Mouse (Mus musculus) heart, embryonic 14.5 days (tissue): Measurements from ENCODE around the gene Zfp882. TPM values are rescaled to one million over a fixed set of nuclear protein-coding genes. Genes with fewer than 3 reads are reported as not detected.
"Not testable (repeated sequence)": the region's sequence is repeated elsewhere in the genome, so short reads cannot be mapped to it uniquely, and the experiment has no call there.

ENCODE experiments used
- ATAC-seq: fragments of 200-750 bp; cut with Nextera tagmentation; 2 replicates; pipeline ENCODE4 v1.8.0; 2017; ENCODE audit warnings: low read depth, moderate TSS enrichment; ENCODE audit not compliant: insufficient number of reproducible peaks, insufficient read depth, low FRiP score
- H3K27ac ChIP-seq, 2 experiments: fragments of 200-500 bp in 1 of 2; fragments of 300-500 bp in 1 of 2; sonication (generic) in 1 of 2; replicated peaks in 1 of 2; 2 replicates each; pipeline ENCODE4 v1.5.1; 2012 to 2014; ENCODE audit warnings: low read depth in 2 of 2, low read length in 2 of 2, control low read depth in 1 of 2, mild to moderate bottlenecking in 1 of 2, mixed read lengths in 1 of 2; ENCODE audit not compliant: control insufficient read depth in 1 of 2, insufficient read depth in 1 of 2
- H3K27me3 ChIP-seq: fragments of 300-500 bp; sonication (generic); 2 replicates; pipeline ENCODE4 v1.6.1; 2014; ENCODE audit warnings: mild to moderate bottlenecking, low read length, control low read depth; ENCODE audit not compliant: control insufficient read depth, insufficient read depth
- H3K36me3 ChIP-seq: fragments of 300-500 bp; sonication (generic); 2 replicates; pipeline ENCODE4 v1.6.1; 2014; ENCODE audit warnings: mild to moderate bottlenecking, control low read depth, low read length, mixed read lengths; ENCODE audit not compliant: control insufficient read depth, insufficient read depth
- H3K4me1 ChIP-seq, 2 experiments: fragments of 200-500 bp in 1 of 2; fragments of 300-500 bp in 1 of 2; sonication (generic) in 1 of 2; 2 replicates each; pipeline ENCODE4 v1.6.1; 2012 to 2014; ENCODE audit warnings: low read length in 2 of 2, control low read depth in 1 of 2, mixed read lengths in 1 of 2; ENCODE audit not compliant: control insufficient read depth in 2 of 2, insufficient read depth in 2 of 2
- H3K4me2 ChIP-seq: fragments of 300-500 bp; sonication (generic); 2 replicates; pipeline ENCODE4 v1.6.1; 2014; ENCODE audit warnings: mild to moderate bottlenecking, low read length
- H3K4me3 ChIP-seq, 2 experiments: fragments of 200-500 bp in 1 of 2; fragments of 300-500 bp in 1 of 2; sonication (generic) in 1 of 2; 2 replicates each; pipeline ENCODE4 v1.5.1; 2012 to 2014; ENCODE audit warnings: low read length in 2 of 2, mild to moderate bottlenecking in 2 of 2, control low read depth in 1 of 2, low read depth in 1 of 2, moderate library complexity in 1 of 2; ENCODE audit not compliant: control insufficient read depth in 1 of 2, insufficient read depth in 1 of 2
- H3K9ac ChIP-seq: fragments of 300-500 bp; sonication (generic); 2 replicates; pipeline ENCODE4 v1.6.1; 2014; ENCODE audit warnings: mild to moderate bottlenecking, low read length
- H3K9me3 ChIP-seq: fragments of 300-500 bp; sonication (generic); 2 replicates; pipeline ENCODE4 v1.6.1; 2016; ENCODE audit warnings: low read length, control low read depth; ENCODE audit not compliant: control insufficient read depth
- WGBS: fragments of 180-500 bp; shearing (Covaris S2); extraction: QIAGEN DNeasy Blood & Tissue Kit; methylation state at CpG from one replicate; pipeline ENCODE4 v1.1.7; 2014; 5-methylcytosine and 5-hydroxymethylcytosine counted together
- polyA plus RNA-seq: library from polyadenylated mRNA; unstranded; fragments of >200 nt; fragmentation: Nextera tagmentation; extraction: Ambion mirVana; gene quantifications from 2 replicates; pipeline ENCODE4 v1.2.1, GENCODE M21; 2014

Gene Zfp882
- polyA plus RNA-seq: 3.5 and 3.8 TPM in 2 replicates

DNA sequence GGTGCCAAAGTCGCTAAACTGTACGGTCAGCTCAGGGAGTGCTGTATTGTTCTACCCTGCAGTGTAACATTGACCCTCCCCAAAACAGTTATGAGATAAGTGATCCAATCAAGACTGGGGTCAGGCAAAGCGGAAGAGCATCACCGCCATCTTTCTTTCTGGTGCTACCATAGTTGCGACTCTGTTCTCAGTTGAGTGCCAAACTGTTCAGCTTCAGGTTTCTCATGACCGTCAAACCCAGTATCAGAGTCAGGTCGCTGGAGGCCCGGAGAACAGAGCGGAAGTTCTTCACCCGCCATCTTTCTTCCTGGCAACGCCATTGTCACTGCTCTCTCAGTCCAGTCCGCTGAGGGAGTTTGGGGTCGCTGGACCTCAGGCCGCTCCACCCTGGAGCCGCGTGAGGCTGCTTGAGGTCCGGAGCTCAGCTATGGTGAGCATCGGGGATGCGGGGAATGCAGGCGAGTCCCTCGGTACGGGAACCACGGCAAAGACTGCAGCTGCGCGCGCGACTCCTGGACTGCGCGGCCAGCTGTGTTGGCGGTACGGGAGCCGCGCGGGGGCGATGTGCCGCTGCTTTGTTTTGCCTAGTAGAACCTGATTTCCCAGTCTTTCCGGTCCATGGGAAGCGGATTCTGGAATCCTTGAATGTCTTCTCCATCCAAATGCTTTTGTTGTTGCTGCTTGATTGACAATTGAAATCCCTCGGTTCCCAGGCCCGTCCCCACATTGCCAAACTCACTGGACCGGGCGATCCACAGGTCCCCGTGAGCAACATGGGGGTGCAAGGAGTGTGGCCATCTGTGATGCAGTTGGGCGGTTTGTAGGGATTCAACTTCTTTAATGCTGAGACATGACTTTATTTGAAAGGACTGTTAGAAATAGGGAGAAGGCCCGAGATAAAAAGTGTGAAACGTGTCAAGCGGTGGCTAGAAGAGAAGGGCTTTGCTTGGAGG lies at the start of gene Zfp882, which contains the start of gene Zfp617:
Gene Zfp882, plus strand, starts transcription at position 300 of the 953 bp plus-strand sequence.
Gene Zfp617, plus strand, starts transcription at position 327 of the 953 bp plus-strand sequence.
- H3K4me3 ChIP-seq: peak within 1 kb of the TSS; percentile 77 to 95
- H3K9me3 ChIP-seq: 0 out of 2 replicates have a peak, but pooled peaks cover 4% of the 10 kb centered on the region
- 0 out of 2 replicates have a peak, but pooled peaks cover 3% of the 10 kb centered on the region for H3K36me3 ChIP-seq
- 6% methylated on average over 47 of the region's 47 CpGs for WGBS
- H3K4me2 ChIP-seq: peak within 1 kb of the TSS; percentile 73
- H3K4me1 ChIP-seq: peaks cover 0 to 4% of the 10 kb centered on the region in 2 experiments; a peak in 1 of 4 replicates
- peak within 1 kb of the TSS; percentile 90 for H3K9ac ChIP-seq
- ATAC-seq: peak; percentile 84
- no peaks in the 10 kb centered on the region for H3K27me3 ChIP-seq
- H3K27ac ChIP-seq: peak within 1 kb of the TSS; percentile 94 to 98

DNA sequence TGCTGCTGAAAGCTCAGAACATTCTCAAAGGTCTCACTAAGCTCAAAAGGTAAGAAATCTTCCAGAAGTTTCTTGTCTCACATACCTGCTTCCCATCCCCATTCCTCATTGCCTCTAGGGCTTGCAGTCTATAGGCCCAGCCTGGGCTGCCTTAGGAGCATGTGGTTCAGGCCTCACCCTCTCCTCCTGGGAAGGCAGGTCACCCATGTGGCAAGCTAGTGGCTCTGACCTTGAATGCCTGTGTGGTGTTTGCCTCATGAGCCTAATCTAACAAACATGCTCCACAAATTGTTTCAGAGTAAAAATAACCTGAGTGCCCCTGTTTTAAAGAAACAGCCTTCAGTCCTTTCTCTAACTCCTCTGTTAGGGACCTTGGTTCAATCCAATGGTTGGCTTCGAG lies 46.9 kb upstream of the Zfp882 start:
- H3K27ac ChIP-seq, H3K27me3 ChIP-seq, H3K4me2 ChIP-seq, H3K9me3 ChIP-seq, ATAC-seq, H3K9ac ChIP-seq, H3K36me3 ChIP-seq, H3K4me3 ChIP-seq, H3K4me1 ChIP-seq: not testable (repeated sequence)
- WGBS: 80% methylated on average over 1 of the region's 1 CpGs

DNA sequence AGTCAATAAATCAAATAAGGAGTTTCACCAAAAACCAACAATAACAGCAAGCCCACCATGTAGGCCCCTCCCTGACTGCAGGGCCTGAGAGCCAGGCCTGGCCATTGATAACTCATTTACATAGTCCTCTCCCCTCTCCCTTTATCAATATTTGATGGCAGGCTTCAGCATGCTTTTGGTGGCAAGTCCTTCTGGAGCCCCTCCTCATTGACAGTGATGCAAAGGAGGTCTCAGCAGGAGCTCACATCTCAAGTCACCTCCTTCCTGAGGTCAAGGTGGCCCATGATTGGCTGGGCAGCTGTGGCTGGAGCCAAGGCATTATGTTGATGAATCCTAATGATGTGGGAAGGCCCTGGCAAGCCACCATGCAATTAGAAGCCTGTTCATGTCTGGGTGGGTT lies 46.4 kb upstream of the Zfp882 start:
- not testable (repeated sequence) for H3K4me1 ChIP-seq, H3K9me3 ChIP-seq, H3K36me3 ChIP-seq, H3K27me3 ChIP-seq, ATAC-seq, H3K4me2 ChIP-seq, H3K9ac ChIP-seq, H3K27ac ChIP-seq, H3K4me3 ChIP-seq

DNA sequence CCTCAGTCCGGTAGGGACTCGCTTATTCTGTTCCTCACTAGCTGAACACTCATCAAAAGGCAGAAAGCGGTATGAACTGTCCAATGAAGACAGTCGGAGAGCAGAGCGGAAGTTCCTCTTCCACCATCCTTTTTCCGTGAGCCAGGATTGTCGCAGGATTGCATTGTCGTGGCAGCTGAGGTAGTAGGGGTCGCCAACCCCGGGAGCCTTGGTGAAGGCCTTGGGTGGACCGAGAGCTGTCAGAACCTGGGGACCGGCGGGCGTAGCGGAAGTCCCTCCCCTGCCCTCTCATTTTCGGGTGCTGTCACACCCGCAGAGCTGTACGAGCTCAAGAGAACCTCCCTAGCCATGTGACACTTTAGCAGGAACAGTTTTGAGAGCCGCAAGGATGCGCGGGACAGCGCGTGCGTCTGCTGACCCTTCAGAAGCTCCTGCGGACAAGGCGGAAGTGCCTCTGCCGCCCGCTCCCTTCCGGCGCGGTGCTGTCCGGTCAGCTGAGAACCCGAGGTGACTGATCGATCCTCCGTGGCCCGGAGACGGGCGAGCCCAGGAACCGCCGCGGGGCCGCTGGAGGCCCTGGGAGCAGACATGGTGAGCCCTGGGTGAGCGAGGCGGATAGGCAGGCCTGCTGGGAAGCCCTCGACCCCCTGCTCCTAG lies 26.7 kb upstream of the Zfp882 start, which contains the start of gene Zfp709:
Gene Zfp709, plus strand, starts transcription at position 402 of the 657 bp plus-strand sequence.
- WGBS: 4% methylated on average over 45 of the region's 45 CpGs
- Histone ChIP-seq H3K9ac (peak within 1 kb of the TSS; percentile 91), H3K4me2 (peak within 1 kb of the TSS; percentile 95), H3K4me1 (no peaks in the 10 kb centered on the region; a peak in 1 of 4 replicates), H3K27me3 (no peaks in the 10 kb centered on the region; the same call in 1 of the 2 replicates), H3K27ac (peak within 1 kb of the TSS; percentile 20 to 68), H3K36me3 (peaks cover 19% of the 10 kb centered on the region), H3K4me3 (peak within 1 kb of the TSS; percentile 82 to 83), H3K9me3 (peaks cover 15% of the 10 kb centered on the region)
- ATAC-seq: peak; percentile 85

DNA sequence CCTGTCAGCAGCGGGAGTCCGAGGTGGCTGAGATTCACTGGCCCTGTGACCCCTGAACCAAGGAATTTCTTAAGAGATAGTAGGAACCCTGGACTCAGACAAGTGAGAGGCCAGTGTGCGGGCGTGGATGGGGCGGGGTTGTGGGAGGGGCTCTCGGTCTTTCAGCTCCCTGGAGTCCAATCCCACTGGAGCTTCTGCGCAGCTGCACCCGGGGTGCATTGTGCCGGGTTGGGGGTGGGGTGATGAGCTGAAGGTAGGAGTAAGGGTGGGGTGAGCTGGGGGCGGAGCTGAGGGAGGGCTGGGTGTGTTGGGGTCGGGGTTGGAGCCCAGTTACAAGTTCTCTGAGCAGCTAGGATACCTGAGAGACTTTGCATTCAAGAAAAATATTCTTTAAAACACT lies 7.7 kb upstream of the Zfp882 start:
- H3K27ac ChIP-seq, H3K27me3 ChIP-seq, H3K4me2 ChIP-seq, H3K4me3 ChIP-seq, ATAC-seq, H3K4me1 ChIP-seq, H3K9me3 ChIP-seq, H3K36me3 ChIP-seq, H3K9ac ChIP-seq: not testable (repeated sequence)
- WGBS: 39% methylated on average over 11 of the region's 11 CpGs

DNA sequence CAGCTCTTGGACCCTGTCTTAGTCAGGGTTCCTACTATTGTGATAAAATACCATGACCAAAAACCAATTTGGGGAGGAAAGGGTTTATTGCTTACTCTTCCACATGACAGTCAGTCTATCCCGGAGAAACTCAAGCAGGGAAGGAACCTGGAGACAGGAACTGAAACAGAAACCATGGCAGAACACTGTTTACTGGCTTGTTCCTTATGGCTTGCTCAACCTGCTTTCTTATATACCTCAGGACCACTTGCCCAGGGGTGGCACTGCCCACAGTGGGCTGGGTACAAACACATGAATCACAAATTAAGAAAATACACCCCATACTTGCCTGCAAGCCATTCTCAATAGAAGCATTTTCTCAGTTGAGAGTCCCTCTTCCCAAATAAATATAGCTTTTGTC lies 5.3 kb upstream of the Zfp882 start:
- not testable (repeated sequence) for H3K9ac ChIP-seq, H3K27me3 ChIP-seq, H3K4me2 ChIP-seq, H3K4me3 ChIP-seq, H3K27ac ChIP-seq, H3K36me3 ChIP-seq, H3K4me1 ChIP-seq, ATAC-seq, H3K9me3 ChIP-seq
- 64% methylated on average over 1 of the region's 1 CpGs for WGBS

DNA sequence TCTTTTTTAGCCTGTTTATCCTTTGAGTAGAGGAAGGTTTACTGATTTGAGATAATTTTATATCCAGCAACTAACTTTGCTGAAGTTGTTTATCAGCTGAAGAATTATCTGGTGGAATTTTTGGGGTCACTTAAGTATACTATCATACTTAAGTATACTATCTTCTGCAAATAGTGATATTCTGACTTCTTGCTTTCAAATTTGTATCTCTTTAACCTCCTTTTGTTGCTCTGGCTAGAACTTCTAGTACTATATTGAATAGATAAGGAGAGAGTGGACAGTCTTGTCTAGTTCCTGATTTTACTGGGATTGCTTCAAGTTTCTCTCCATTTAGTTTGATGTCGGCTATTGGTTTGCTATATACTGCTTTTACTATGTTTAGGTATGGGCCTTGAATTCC lies 1.6 kb upstream of the Zfp882 start:
- H3K27ac ChIP-seq: no peak overlapping the region
- H3K36me3 ChIP-seq: no peaks in the 10 kb centered on the region
- 93% methylated on average over 1 of the region's 1 CpGs for WGBS
- no peak overlapping the region for H3K4me2 ChIP-seq
- H3K9ac ChIP-seq: no peak overlapping the region
- ATAC-seq: no peak
- no peaks in the 10 kb centered on the region for H3K27me3 ChIP-seq
- H3K9me3 ChIP-seq: 0 out of 2 replicates have a peak, but pooled peaks cover 4% of the 10 kb centered on the region
- peaks cover 0 to 4% of the 10 kb centered on the region in 2 experiments; a peak in 1 of 4 replicates for H3K4me1 ChIP-seq
- no peak overlapping the region for H3K4me3 ChIP-seq
